Mouse (Mus musculus): ENCODE data around the gene Tectb. TPM values are rescaled to one million over a fixed set of nuclear protein-coding genes. Genes with fewer than 3 reads are reported as not detected.
A peak's percentile ranks its signal among the peaks of the same experiment; 100 is the strongest.

Gene Tectb
- total and polyA plus RNA-seq, 2 experiments, result 0.07 to 0.18 TPM

DNA sequence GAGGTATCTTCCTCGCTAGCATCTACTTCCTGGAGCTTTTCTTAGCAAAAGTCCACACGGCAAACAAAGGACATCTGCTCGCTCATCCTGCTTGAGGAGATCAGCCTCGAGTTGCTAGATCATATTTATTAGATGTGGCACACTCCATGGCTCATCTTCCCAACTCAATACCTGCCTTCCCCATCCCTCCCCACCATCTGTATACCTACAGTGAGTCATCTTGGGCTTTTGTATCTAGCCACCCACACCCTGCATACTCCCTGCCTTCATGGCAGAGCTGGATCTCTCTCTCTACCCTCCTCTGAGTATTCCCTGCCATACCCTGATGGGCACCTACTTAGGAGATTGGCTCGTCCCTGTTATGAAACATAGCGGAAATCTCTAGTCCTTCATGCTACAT is 40.7 kb downstream of the Tectb start:
- WGBS, result 90% methylated on average over 6 of the region's 6 CpGs
- Histone ChIP-seq H3K4me1 (ENCODE audit: control insufficient read depth, insufficient read depth, low read length) (no peaks in the 10 kb centered on the region), H3K27ac (replicated peaks; ENCODE audit: insufficient read depth, low read depth, low read length) (no peak overlapping the region), H3K36me3 (ENCODE audit: control insufficient read depth, insufficient read depth, low read length) (no peaks in the 10 kb centered on the region), H3K4me3 (ENCODE audit: insufficient read depth, low read depth, low read length) (no peak overlapping the region), H3K79me2 (ENCODE audit: control insufficient read depth, insufficient read depth, low read length) (no peaks in the 10 kb centered on the region), H3K9ac (ENCODE audit: low read depth, low read length) (no peak overlapping the region), H3K27me3 (ENCODE audit: control insufficient read depth, insufficient read depth, low read length) (no peaks in the 10 kb centered on the region)
- TF ChIP-seq POLR2A (IDR thresholded peaks at IDR 0.05; ENCODE audit: extremely low read depth, insufficient read depth, low read length) (no peak), CTCF (IDR thresholded peaks at IDR 0.05; ENCODE audit: low read depth, low read length) (no peak)
- no peak for DNase-seq (ENCODE audit: extremely low read depth, low read depth, low spot score)

DNA sequence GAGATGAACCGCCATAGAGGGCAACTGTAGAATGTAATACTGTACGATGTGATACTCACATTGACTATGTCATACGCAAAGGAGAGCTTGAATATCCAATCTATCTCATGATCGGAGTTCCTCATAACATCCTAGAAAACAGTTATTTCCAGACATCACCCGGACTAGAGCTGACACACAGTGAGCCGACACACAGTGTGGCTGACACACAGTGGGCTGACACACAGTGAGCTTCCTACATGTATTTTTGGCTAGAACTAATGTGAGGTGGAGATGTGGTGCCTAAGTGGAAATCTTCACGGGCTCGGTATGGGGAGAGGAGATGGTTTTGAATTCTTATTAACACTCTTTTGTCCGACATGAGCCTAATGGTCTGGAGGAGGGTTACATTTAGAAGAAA is 41.7 kb downstream of the Tectb start:
- TF ChIP-seq CTCF (IDR thresholded peaks at IDR 0.05; ENCODE audit: low read depth, low read length) (no peak), POLR2A (IDR thresholded peaks at IDR 0.05; ENCODE audit: extremely low read depth, insufficient read depth, low read length) (no peak)
- Histone ChIP-seq H3K4me1 (ENCODE audit: control insufficient read depth, insufficient read depth, low read length) (no peaks in the 10 kb centered on the region), H3K36me3 (ENCODE audit: control insufficient read depth, insufficient read depth, low read length) (no peaks in the 10 kb centered on the region), H3K4me3 (ENCODE audit: insufficient read depth, low read depth, low read length) (no peak overlapping the region), H3K9ac (ENCODE audit: low read depth, low read length) (no peak overlapping the region), H3K27me3 (ENCODE audit: control insufficient read depth, insufficient read depth, low read length) (no peaks in the 10 kb centered on the region), H3K27ac (replicated peaks; ENCODE audit: insufficient read depth, low read depth, low read length) (no peak overlapping the region), H3K79me2 (ENCODE audit: control insufficient read depth, insufficient read depth, low read length) (no peaks in the 10 kb centered on the region)
- WGBS, result 92% methylated on average over 9 of the region's 9 CpGs
- no peak for DNase-seq (ENCODE audit: extremely low read depth, low read depth, low spot score)

DNA sequence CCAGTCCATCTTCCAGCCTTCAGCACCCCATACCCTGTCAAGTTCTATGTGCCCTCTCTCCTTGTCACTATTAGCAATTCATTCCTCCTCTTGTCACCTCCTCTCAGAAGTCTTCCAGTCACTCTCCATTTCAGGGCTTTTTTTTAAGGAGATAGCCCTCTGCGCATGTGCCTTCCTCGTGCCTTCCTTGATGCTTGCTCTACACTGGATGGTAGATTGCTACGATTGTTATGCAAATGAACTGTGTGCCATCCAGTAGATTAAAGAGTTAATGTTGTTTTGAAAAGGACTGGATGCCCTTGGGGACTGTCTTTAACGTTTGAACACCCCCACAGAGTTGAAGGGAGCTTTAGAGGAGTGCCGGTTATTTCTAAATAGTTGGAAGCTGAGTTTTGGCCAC is 46.1 kb downstream of the Tectb start:
- Histone ChIP-seq H3K27ac (replicated peaks; ENCODE audit: insufficient read depth, low read depth, low read length) (no peak overlapping the region), H3K79me2 (ENCODE audit: control insufficient read depth, insufficient read depth, low read length) (no peaks in the 10 kb centered on the region), H3K27me3 (ENCODE audit: control insufficient read depth, insufficient read depth, low read length) (no peaks in the 10 kb centered on the region), H3K4me1 (ENCODE audit: control insufficient read depth, insufficient read depth, low read length) (peaks cover 2% of the 10 kb centered on the region; the same call in 1 of the 2 replicates), H3K4me3 (ENCODE audit: insufficient read depth, low read depth, low read length) (no peak overlapping the region), H3K36me3 (ENCODE audit: control insufficient read depth, insufficient read depth, low read length) (no peaks in the 10 kb centered on the region), H3K9ac (ENCODE audit: low read depth, low read length) (no peak overlapping the region)
- no peak for TF ChIP-seq POLR2A (IDR thresholded peaks at IDR 0.05; ENCODE audit: extremely low read depth, insufficient read depth, low read length)
- no peak for DNase-seq (ENCODE audit: extremely low read depth, low read depth, low spot score)
- WGBS, result 74% methylated on average over 5 of the region's 5 CpGs

DNA sequence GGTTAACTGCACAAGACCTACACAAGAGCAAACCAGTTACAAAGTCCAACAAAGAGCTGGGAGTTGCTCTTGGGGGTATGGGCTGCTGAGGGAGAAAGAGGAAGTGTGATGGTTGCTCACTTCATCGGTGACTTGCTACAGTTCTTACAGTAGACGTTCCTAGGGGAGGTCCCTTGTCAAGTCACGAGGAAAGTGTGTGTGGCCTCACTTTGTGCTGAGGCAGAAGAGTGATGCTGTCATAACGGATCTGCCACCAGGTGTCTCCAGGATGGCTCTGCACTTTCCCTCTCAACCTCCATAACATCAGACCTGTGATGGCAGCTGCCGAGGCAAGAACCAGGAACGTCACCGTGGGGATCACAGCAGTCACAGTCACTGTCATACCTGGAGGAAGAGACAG is 46.6 kb downstream of the Tectb start:
- Histone ChIP-seq H3K4me3 (ENCODE audit: insufficient read depth, low read depth, low read length) (no peak overlapping the region), H3K4me1 (ENCODE audit: control insufficient read depth, insufficient read depth, low read length) (peaks cover 5% of the 10 kb centered on the region), H3K27ac (replicated peaks; ENCODE audit: insufficient read depth, low read depth, low read length) (no peak overlapping the region), H3K27me3 (ENCODE audit: control insufficient read depth, insufficient read depth, low read length) (no peaks in the 10 kb centered on the region), H3K36me3 (ENCODE audit: control insufficient read depth, insufficient read depth, low read length) (no peaks in the 10 kb centered on the region), H3K9ac (ENCODE audit: low read depth, low read length) (no peak overlapping the region), H3K79me2 (ENCODE audit: control insufficient read depth, insufficient read depth, low read length) (no peaks in the 10 kb centered on the region)
- 82% methylated on average over 7 of the region's 7 CpGs for WGBS
- TF ChIP-seq CTCF (IDR thresholded peaks at IDR 0.05; ENCODE audit: low read depth, low read length), result peak; percentile 25; the same call in 1 of the 2 replicates
- no peak for TF ChIP-seq POLR2A (IDR thresholded peaks at IDR 0.05; ENCODE audit: extremely low read depth, insufficient read depth, low read length)
- DNase-seq (ENCODE audit: extremely low read depth, low read depth, low spot score), result no peak

DNA sequence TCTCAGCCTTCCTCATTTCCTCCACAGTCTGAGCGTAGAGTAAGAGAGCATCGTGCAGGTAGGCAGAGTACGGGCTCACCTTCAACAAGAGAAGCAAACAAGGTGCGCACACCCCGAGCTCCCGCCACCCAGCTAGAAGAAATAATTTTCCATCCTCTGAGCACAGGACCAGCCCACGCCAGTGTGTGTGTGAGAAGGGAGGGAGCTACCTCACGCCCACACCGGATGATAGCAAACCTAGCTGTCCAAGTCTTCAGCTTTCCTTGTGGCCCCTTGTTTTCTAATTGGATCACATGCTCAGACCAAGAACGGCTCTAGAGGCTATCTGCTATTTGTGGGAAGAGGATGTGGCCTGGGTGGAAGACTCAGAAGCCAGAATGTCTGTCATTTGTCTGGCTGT is 50.5 kb downstream of the Tectb start:
- WGBS, result 81% methylated on average over 10 of the region's 10 CpGs
- Histone ChIP-seq H3K79me2 (ENCODE audit: control insufficient read depth, insufficient read depth, low read length) (no peaks in the 10 kb centered on the region), H3K9ac (ENCODE audit: low read depth, low read length) (no peak overlapping the region), H3K27me3 (ENCODE audit: control insufficient read depth, insufficient read depth, low read length) (no peaks in the 10 kb centered on the region), H3K27ac (replicated peaks; ENCODE audit: insufficient read depth, low read depth, low read length) (no peak overlapping the region), H3K4me3 (ENCODE audit: insufficient read depth, low read depth, low read length) (no peak overlapping the region), H3K36me3 (ENCODE audit: control insufficient read depth, insufficient read depth, low read length) (no peaks in the 10 kb centered on the region), H3K4me1 (ENCODE audit: control insufficient read depth, insufficient read depth, low read length) (peaks cover 7% of the 10 kb centered on the region)
- no peak for DNase-seq (ENCODE audit: extremely low read depth, low read depth, low spot score)
- TF ChIP-seq POLR2A (IDR thresholded peaks at IDR 0.05; ENCODE audit: extremely low read depth, insufficient read depth, low read length), result no peak
- no peak for TF ChIP-seq CTCF (IDR thresholded peaks at IDR 0.05; ENCODE audit: low read depth, low read length)

DNA sequence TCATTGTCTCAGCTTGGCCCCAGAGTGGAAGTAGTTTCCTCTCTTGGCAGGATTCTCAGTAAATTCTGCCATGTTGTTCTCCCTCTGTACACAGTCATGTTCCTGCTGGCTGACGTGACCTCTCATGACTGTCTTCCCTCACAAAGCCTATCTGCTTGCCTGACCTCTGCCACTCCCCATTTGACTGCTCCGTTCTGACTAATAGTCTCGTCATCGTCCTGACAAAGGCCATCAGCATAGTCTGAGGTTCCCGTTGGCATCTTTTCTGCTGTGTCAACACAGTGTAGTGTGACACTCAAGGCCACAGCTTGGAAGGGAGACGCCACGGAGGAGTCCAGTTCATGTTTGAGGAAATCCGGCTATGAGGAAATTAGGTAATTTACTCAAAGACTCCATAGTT is 51.6 kb downstream of the Tectb start:
- no peak overlapping the region for H3K9ac ChIP-seq (ENCODE audit: low read depth, low read length)
- peaks cover 7% of the 10 kb centered on the region for H3K4me1 ChIP-seq (ENCODE audit: control insufficient read depth, insufficient read depth, low read length)
- H3K36me3 ChIP-seq (ENCODE audit: control insufficient read depth, insufficient read depth, low read length), result no peaks in the 10 kb centered on the region
- no peak overlapping the region for H3K4me3 ChIP-seq (ENCODE audit: insufficient read depth, low read depth, low read length)
- peak overlapping the region; percentile 8 for H3K27ac ChIP-seq (replicated peaks; ENCODE audit: insufficient read depth, low read depth, low read length)
- WGBS, result 4% methylated on average over 8 of the region's 8 CpGs
- TF ChIP-seq CTCF (IDR thresholded peaks at IDR 0.05; ENCODE audit: low read depth, low read length) (no peak), POLR2A (IDR thresholded peaks at IDR 0.05; ENCODE audit: extremely low read depth, insufficient read depth, low read length) (no peak)
- no peaks in the 10 kb centered on the region for H3K79me2 ChIP-seq (ENCODE audit: control insufficient read depth, insufficient read depth, low read length)
- H3K27me3 ChIP-seq (ENCODE audit: control insufficient read depth, insufficient read depth, low read length), result no peaks in the 10 kb centered on the region
- peak; percentile 83 for DNase-seq (ENCODE audit: extremely low read depth, low read depth, low spot score)

Measured in liver, adult 2 months (tissue).